Mouse (Mus musculus): ENCODE data around the gene Bsn. TPM values are rescaled to one million over a fixed set of nuclear protein-coding genes. Genes with fewer than 3 reads are reported as not detected.

The Bsn gene
- total RNA-seq (2021), result 100 to 1,000 TPM; 261 to 275 TPM

DNA sequence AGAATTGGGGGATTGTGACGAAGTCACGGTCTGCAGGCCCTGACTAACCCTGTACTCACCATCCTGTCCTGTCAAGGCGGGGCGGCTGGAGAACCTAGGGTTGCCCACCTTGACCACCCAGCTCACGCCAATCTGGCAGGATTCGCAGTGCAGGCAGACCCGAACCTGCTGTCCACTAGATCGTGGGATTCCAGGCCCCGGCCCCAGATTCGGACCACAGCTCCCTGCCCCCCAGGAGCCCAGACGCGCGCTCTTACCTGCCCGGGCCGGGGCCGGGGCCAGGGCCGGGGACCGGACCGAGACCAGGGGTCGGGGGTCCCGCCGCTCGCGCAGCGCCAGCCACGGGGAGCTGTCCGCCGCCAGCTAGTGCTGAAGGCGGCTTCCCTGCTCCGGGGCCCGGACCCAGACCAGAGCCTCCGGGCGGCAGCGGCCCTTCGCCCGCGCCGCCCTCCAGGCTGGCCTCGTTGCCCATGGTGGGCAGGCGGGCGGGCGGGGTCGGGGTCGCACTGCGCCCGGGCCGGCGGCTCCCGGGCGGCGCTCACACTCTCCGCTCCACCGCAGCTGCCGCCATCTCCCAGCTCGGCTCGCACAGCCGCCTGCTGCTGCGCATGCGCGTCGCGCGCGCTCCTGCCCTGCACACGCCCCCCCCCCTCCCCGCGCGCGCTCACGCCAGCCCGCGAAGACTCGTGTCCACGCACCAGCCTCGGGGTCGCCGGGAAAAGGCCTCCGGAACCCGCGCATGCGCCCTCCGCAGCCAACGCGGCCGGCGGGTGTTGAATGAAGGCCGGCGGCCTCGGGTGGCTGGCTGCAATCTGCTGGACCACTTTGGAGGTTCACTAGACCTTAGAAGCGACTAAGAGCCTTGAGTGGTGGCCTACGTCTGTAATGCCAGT lies at the start of gene Bsn:
Gene Bsn (minus strand): TSS at position 598 of the 893 bp plus-strand sequence.
- peak; percentile 81 to 82 for DNase-seq (ENCODE audit: low spot score in 2 of 2)

GRCm38 (mm10) chr9:108239951-108240350 lies 49.8 kb upstream of the Bsn start:
- no peak for DNase-seq (ENCODE audit: low spot score in 2 of 2)
- intact Hi-C loops (cut with DNase I), result no loop called here

More for the DNA sequence above, at the start of gene Bsn:
- intact Hi-C loops (cut with DNase I), result loop anchor here (2.0 kb wide), 1 partner anchor 53 kb away; no protein-coding TSS in a partner anchor

- intact Hi-C loops (cut with DNase I), result no loop called here
- no peak for DNase-seq (ENCODE audit: low spot score in 2 of 2)
These were observed 48.6 kb upstream of the Bsn start for GRCm38 (mm10) chr9:108238831-108239230.

DNA sequence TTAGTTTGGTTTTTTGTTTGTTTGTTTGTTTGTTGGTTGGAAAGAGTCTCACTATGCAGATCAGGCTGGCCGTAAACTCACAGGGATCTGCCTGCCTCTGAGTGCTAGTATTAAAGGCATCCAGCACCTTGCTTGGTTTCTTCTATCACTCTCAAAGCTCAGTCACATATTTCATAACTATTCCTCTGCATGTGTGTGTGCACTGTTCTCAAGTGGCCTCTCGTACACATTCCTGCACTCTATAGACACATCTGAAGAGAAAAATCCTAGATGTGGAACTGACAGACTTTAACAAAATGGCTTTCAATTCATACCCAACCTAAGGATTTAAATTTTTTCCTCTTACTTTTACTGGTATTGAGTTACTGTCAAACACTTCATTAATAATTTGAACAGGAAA lies 48.2 kb upstream of the Bsn start:
- intact Hi-C loops (cut with DNase I), result no loop called here
- no peak for DNase-seq (ENCODE audit: low spot score in 2 of 2)

DNA sequence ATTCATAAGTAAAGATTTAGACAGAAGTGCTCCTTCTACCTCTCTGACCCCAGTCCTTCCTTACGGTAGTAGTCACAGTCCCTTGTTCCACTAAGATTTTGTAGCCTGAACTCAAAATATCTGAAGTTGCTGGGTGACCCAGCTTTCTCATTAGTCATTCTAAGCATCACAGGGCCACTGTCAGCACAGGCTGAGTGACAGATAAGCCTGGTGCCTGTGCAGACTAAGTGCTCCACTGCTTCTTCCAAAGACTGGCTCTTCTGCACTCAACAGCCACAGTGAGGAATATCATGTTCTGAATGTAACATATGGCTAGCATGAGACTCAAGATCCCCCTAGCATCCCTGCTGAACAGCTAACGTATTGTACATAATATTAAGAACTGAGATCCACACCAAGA lies 44.5 kb upstream of the Bsn start:
- no peak for DNase-seq (ENCODE audit: low spot score in 2 of 2)
- intact Hi-C loops (cut with DNase I), result no loop called here

DNA sequence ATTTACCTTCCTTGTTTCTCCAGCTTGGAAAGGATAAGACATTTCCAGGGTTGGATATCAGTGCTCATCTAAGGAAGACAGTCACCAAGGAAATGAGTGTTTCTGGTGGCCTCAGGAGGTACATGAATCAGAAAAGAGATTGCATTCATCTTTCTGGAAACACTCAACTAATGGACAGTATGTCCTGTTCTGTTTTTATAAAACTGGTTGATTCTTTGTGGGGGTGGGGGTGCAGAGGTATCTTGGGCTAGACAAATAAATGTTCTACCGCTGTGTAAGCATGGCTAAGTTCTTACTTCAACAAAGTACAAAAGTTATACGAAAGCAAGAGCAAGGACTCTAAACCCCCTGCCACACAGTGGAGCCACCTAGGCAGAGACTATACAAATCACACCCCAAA lies 42.7 kb upstream of the Bsn start:
- intact Hi-C loops (cut with DNase I), result no loop called here

GRCm38 (mm10) chr9:108227911-108228649 lies 37.9 kb upstream of the Bsn start:
- DNase-seq (ENCODE audit: low spot score in 2 of 2), result no peak
- intact Hi-C loops (cut with DNase I), result no loop called here

More for the DNA sequence above, 42.7 kb upstream of the Bsn start:
- DNase-seq (ENCODE audit: low spot score in 2 of 2), result no peak

- DNase-seq (ENCODE audit: low spot score in 2 of 2), result no peak
- intact Hi-C loops (cut with DNase I), result no loop called here
These were observed 35.0 kb upstream of the Bsn start for GRCm38 (mm10) chr9:108225166-108225565.

- DNase-seq (ENCODE audit: low spot score in 2 of 2), result no peak
- intact Hi-C loops (cut with DNase I), result no loop called here
These were observed 33.4 kb upstream of the Bsn start for GRCm38 (mm10) chr9:108223633-108224032.

- DNase-seq (ENCODE audit: low spot score in 2 of 2), result no peak
These were observed 31.4 kb upstream of the Bsn start for GRCm38 (mm10) chr9:108221566-108221965.

GRCm38 (mm10) chr9:108220380-108220774 lies 30.2 kb upstream of the Bsn start:
- intact Hi-C loops (cut with DNase I), result no loop called here

More at GRCm38 (mm10) chr9:108221566-108221965, 31.4 kb upstream of the Bsn start:
- intact Hi-C loops (cut with DNase I), result no loop called here

GRCm38 (mm10) chr9:108219766-108220379 lies 29.7 kb upstream of the Bsn start:
- no peak for DNase-seq (ENCODE audit: low spot score in 2 of 2)
- intact Hi-C loops (cut with DNase I), result no loop called here

More at GRCm38 (mm10) chr9:108220380-108220774, 30.2 kb upstream of the Bsn start:
- peak in 1 of 2 experiments; percentile 91 for DNase-seq (ENCODE audit: low spot score in 2 of 2)

GRCm38 (mm10) chr9:108217936-108218543 lies 27.9 kb upstream of the Bsn start:
- no peak for DNase-seq (ENCODE audit: low spot score in 2 of 2)
- intact Hi-C loops (cut with DNase I), result no loop called here

DNA sequence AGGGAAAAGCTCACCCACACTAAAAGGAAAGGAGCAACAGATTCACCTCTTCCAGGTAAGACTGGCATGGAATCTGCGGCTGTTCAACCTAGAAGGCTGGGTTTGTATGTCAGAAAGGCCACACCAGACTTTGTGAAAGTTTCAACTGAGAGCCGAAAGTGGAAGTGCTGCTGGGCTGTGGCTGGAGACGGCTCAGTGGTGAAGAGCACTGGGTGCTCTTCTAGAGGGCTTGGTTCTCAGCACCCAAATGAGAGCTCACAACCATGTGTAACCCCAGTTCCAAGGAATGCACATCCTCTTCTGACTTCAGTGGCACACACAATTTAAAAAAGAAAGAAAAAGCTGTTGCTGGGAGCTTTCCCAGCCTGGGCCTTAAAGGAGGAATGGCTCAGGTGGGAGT lies 27.2 kb upstream of the Bsn start:
- no peak for DNase-seq (ENCODE audit: low spot score in 2 of 2)
- intact Hi-C loops (cut with DNase I), result no loop called here

DNA sequence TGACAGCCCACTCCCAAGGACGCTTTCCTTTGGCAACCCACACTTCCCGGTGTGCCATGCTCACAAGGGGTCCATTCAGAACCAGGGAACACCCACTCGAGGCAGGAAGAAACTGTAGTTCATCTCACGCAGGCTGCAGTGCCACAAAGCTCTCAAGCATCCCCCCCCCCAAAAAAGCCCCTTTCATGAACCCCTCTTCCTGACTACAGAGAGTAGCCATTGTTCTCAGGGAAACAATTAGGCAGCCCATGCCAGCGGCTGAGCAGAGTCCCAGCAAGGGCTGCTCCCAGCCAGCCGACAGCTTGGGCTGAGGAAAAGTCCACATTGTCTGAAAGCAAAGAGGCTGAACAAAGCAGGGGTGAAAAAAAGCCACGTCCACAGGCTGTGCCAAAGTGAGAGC lies 22.9 kb upstream of the Bsn start:
- no peak for DNase-seq (ENCODE audit: low spot score in 2 of 2)
- intact Hi-C loops (cut with DNase I), result no loop called here

GRCm38 (mm10) chr9:108212426-108212825 lies 22.2 kb upstream of the Bsn start:
- intact Hi-C loops (cut with DNase I), result no loop called here

DNA sequence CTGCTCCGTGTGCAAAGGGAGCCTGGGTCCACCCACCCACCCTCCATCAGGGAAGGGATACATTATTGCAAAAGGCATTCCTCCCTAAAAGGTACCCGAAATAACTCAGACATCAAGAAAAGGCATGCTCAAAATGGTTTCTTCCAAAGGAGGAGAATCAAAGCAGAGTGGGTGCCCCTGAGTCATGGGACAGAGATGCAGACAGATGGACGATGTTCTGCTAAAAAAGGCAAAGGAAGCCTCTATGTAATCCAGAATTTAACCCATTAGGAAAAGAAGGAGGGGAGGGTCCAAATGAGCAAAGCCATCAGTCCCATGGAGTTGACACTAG lies 15.4 kb upstream of the Bsn start:
- peak in 1 of 2 experiments; percentile 92 for DNase-seq (ENCODE audit: low spot score in 2 of 2)

More at GRCm38 (mm10) chr9:108212426-108212825, 22.2 kb upstream of the Bsn start:
- no peak for DNase-seq (ENCODE audit: low spot score in 2 of 2)

DNA sequence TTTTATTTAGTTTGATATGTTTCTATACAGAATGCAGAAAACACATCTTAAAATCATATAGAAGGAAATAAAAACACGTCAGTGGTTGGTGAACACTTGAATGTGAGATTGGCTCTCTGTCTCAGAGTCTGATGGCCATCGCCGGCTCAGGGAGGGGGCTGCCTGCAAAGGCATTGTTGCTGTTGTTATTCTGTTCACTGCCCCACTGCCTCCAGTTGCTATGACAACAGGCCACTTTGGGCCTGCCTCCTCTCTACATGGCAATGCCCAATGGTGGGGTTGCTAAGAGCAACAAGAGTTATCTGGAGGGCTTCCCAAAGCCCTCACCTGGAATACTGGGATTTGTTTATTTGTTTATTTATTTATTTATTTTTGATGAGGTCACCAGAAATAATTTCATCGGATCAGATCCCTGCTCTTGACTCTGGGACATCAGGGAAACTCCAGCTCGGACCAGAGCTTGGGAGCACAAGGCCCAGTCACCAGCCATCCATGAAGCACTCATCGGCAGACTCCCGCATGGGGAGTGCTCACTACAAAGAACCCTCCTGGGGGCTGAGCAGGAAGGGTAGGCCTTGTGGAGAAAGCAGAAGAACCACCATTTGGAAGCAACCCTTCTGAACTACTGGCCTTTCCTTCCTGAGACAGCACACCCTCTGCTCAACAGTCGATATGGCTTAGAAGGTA lies 14.8 kb upstream of the Bsn start:
- intact Hi-C loops (cut with DNase I), result loop anchor here (5.0 kb wide), 2 partner anchors 57 to 77 kb away; partner anchors contain the start of gene Dag1
- peak in 1 of 2 experiments; percentile 31 for DNase-seq (ENCODE audit: low spot score in 2 of 2)

More for the DNA sequence above, 15.4 kb upstream of the Bsn start:
- intact Hi-C loops (cut with DNase I), result loop anchor here (5.0 kb wide), 1 partner anchor 57 kb away; the partner anchor contains the start of gene Dag1

DNA sequence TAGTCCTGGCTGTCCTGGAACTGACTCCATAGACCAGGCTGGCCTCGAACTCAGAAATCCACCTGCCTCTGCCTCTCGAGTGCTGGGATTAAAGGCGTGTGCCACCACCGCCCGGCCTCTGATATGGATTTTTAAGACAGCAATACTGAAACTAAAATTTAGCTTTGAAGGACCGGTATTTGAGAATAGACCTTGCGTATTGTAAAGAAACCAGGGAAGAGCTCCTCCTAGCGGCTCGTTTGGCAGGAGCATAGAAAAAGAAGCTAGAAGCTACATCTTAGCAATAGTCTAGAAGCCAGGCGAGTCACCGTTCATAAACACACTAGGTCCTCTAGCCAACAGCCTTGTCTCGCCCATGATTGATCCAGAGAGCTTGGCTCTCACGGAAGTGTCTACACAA lies 12.8 kb upstream of the Bsn start:
- DNase-seq (ENCODE audit: low spot score in 2 of 2), result peak; percentile 77 to 86
- intact Hi-C loops (cut with DNase I), result loop anchor here (5.0 kb wide), 1 partner anchor 79 kb away; no protein-coding TSS in a partner anchor
